Mouse (Mus musculus) c-Kit-positive CD71-positive TER-119-negative erythroid progenitor cells, embryonic 14.5 days (primary cell): ENCODE measurements around the gene Slc17a6.
"Not testable (repeated sequence)": the region's sequence is repeated elsewhere in the genome, so short reads cannot be mapped to it uniquely, and the experiment has no call there.

Source experiments
- DNase-seq: peaks from one replicate; pipeline ENCODE4 v3.0.0-alpha.2; 2013; ENCODE audit warnings: low read depth

The Slc17a6 gene

GRCm38 (mm10) chr7:51693539-51694217 is 71.9 kb downstream of the Slc17a6 start:
- no peak for DNase-seq

- DNase-seq: no peak
Observed at GRCm38 (mm10) chr7:51694452-51694851, 72.6 kb downstream of the Slc17a6 start.

GRCm38 (mm10) chr7:51709508-51709907 is 87.7 kb downstream of the Slc17a6 start:
- no peak for DNase-seq

GRCm38 (mm10) chr7:51710346-51710745 is 88.5 kb downstream of the Slc17a6 start:
- DNase-seq: not testable (repeated sequence)

GRCm38 (mm10) chr7:51715771-51716170 is 94.0 kb downstream of the Slc17a6 start:
- no peak for DNase-seq
